Mouse (Mus musculus): ENCODE data around the gene Armh1.

DNA sequence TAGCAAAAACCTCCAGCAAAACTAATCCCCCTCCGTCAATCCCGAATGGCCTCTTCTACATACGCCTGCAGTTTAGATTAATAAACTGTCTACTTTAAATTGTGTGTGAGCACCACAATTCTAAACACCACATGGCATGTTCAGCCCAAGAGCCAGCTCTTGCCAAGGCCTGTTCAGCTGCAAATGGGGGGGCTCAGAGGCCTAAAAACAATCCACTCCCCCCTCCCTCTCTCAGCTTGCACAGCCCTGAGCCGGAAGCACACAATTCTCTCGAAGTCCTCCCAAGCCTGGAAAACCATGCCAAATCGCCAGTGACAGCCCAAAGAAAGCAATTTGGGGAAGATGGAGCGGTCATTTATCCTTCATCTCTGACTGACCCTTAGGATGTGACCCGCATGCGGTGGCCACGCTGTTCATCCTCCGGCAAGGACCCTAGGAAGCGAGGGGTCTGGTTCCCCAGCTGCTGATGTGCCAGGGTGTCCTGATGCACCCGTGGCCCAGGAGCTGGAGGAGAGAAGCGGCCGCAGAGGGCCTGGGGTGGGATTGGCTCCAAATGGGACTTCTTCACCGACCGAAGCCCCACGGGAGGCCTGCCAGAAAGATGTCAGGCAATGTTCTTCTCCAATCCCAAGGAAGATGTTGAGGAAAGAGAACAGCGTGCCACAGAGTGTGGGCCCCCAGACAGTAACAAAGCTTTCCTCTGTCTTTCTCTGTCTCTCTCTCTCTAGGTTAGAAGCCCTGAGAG, 45.1 kb upstream of the Armh1 start:
- TF ChIP-seq CTCF (IDR thresholded peaks at IDR 0.05; ENCODE audit: low read depth, low read length) (no peak), POLR2A (IDR thresholded peaks at IDR 0.05; ENCODE audit: extremely low read depth, insufficient read depth, low read length) (no peak)
